Mouse (Mus musculus) c-Kit-positive CD71-positive TER-119-negative erythroid progenitor cells, embryonic 14.5 days (primary cell): ENCODE measurements at regions not wholly inside any gene's neighbourhood (a gene's known extent, or its start where the extent isn't known, plus 50 kb on each side); places are given as distances from the start of the nearest gene placed in this dataset.

Experiments
- DNase-seq: peaks from one replicate; pipeline ENCODE4 v3.0.0-alpha.2; 2013; ENCODE audit warnings: low read depth

GRCm38 (mm10) chr12:99643016-99643415 is 79.6 kb upstream of the Foxn3 start:
- no peak for DNase-seq

GRCm38 (mm10) chr12:99642131-99642895 is 78.9 kb upstream of the Foxn3 start:
- no peak for DNase-seq

GRCm38 (mm10) chr12:99641278-99641677 is 77.9 kb upstream of the Foxn3 start:
- no peak for DNase-seq

- DNase-seq, result no peak
These were observed 77.1 kb upstream of the Foxn3 start for GRCm38 (mm10) chr12:99640214-99641151.

GRCm38 (mm10) chr12:99639847-99640213 is 76.4 kb upstream of the Foxn3 start:
- DNase-seq, result no peak

- no peak for DNase-seq
These were observed 75.7 kb upstream of the Foxn3 start for GRCm38 (mm10) chr12:99639118-99639517.

GRCm38 (mm10) chr12:99637986-99638385 is 74.6 kb upstream of the Foxn3 start:
- no peak for DNase-seq

- no peak for DNase-seq
These were observed 72.9 kb upstream of the Foxn3 start for GRCm38 (mm10) chr12:99636234-99636633.

GRCm38 (mm10) chr12:99635361-99635760 is 72.0 kb upstream of the Foxn3 start:
- DNase-seq, result no peak

GRCm38 (mm10) chr12:99634726-99635125 is 71.3 kb upstream of the Foxn3 start:
- no peak for DNase-seq

GRCm38 (mm10) chr12:99633678-99634077 is 70.3 kb upstream of the Foxn3 start:
- no peak for DNase-seq

GRCm38 (mm10) chr12:99632988-99633387 is 69.6 kb upstream of the Foxn3 start:
- no peak for DNase-seq

- no peak for DNase-seq
These were observed 66.2 kb upstream of the Foxn3 start for GRCm38 (mm10) chr12:99629606-99630005.

GRCm38 (mm10) chr12:99628421-99628820 is 65.0 kb upstream of the Foxn3 start:
- DNase-seq, result no peak

- DNase-seq, result peak; percentile 44
These were observed 64.5 kb upstream of the Foxn3 start for GRCm38 (mm10) chr12:99627898-99628231.

- no peak for DNase-seq
These were observed 64.0 kb upstream of the Foxn3 start for GRCm38 (mm10) chr12:99627201-99627897.

- no peak for DNase-seq
These were observed 62.8 kb upstream of the Foxn3 start for GRCm38 (mm10) chr12:99626147-99626546.

- DNase-seq, result no peak
These were observed 61.7 kb upstream of the Foxn3 start for GRCm38 (mm10) chr12:99625094-99625493.

- DNase-seq, result no peak
These were observed 58.9 kb upstream of the Foxn3 start for GRCm38 (mm10) chr12:99622238-99622637.

- DNase-seq, result no peak
These were observed 53.9 kb upstream of the Foxn3 start for GRCm38 (mm10) chr12:99617241-99617804.

- DNase-seq, result no peak
These were observed 51.0 kb upstream of the Foxn3 start for GRCm38 (mm10) chr12:99614420-99614819.
